Mouse (Mus musculus) MEL (cell line): ENCODE results near the gene Ntrk3.

Source experiments
- CHD2 ChIP-seq: IDR thresholded peaks from 2 replicates; pipeline ENCODE4 v1.6.1; 2011; ENCODE audit warnings: low read length, improper control_type of control experiment
- CTCF ChIP-seq, 3 experiments: IDR thresholded peaks in 2 of 3; conservative IDR thresholded peaks in 1 of 3; 2 replicates each; pipeline ENCODE4 v1.5.1; 2011 to 2012; ENCODE audit warnings: low read length in 3 of 3, low read depth in 2 of 3, mild to moderate bottlenecking in 2 of 3, improper control_type of control experiment in 1 of 3, inconsistent platforms in 1 of 3, mixed read lengths in 1 of 3, moderate library complexity in 1 of 3; ENCODE audit not compliant: control insufficient read depth in 1 of 3, insufficient read depth in 1 of 3, poor library complexity in 1 of 3, severe bottlenecking in 1 of 3
- EP300 ChIP-seq, 2 experiments: IDR thresholded peaks; 2 replicates each; pipeline ENCODE4 v1.6.1; 2011; ENCODE audit warnings: improper control_type of control experiment in 2 of 2, low read length in 2 of 2, low read depth in 1 of 2, mild to moderate bottlenecking in 1 of 2
- GABPA ChIP-seq: IDR thresholded peaks from 2 replicates; pipeline ENCODE4 v1.6.1; 2012; ENCODE audit warnings: low read depth, mild to moderate bottlenecking, inconsistent platforms, low read length, improper control_type of control experiment, moderate library complexity
- HCFC1 ChIP-seq: IDR thresholded peaks from 2 replicates; pipeline ENCODE4 v1.6.1; 2012; ENCODE audit warnings: low read depth, mild to moderate bottlenecking, inconsistent platforms, low read length, improper control_type of control experiment, moderate library complexity
- JUND ChIP-seq: IDR thresholded peaks from 2 replicates; pipeline ENCODE4 v1.6.1; 2011; ENCODE audit warnings: low read depth, mild to moderate bottlenecking, improper control_type of control experiment, low read length
- NRF1 ChIP-seq: IDR thresholded peaks from 2 replicates; pipeline ENCODE4 v1.6.1; 2014; ENCODE audit warnings: low read depth, mild to moderate bottlenecking, inconsistent platforms, low read length, improper control_type of control experiment, moderate library complexity; ENCODE audit not compliant: poor library complexity, insufficient read depth, severe bottlenecking
- POLR2A ChIP-seq, 2 experiments: IDR thresholded peaks; 2 replicates each; pipeline ENCODE4 v1.6.1; 2011 to 2012; ENCODE audit warnings: low read length in 2 of 2, mild to moderate bottlenecking in 2 of 2, control low read depth in 1 of 2, improper control_type of control experiment in 1 of 2, low read depth in 1 of 2, moderate library complexity in 1 of 2; ENCODE audit not compliant: control insufficient read depth in 1 of 2, insufficient read depth in 1 of 2, poor library complexity in 1 of 2
- RAD21 ChIP-seq: IDR thresholded peaks from 2 replicates; pipeline ENCODE4 v1.6.1; 2011; ENCODE audit warnings: mild to moderate bottlenecking, low read depth, low read length, improper control_type of control experiment
- ZC3H11A ChIP-seq: IDR thresholded peaks from 2 replicates; pipeline ENCODE4 v1.6.1; 2012; ENCODE audit warnings: low read depth, mild to moderate bottlenecking, inconsistent platforms, low read length, improper control_type of control experiment

- TF ChIP-seq ZC3H11A: no peak
- no peak for TF ChIP-seq POLR2A (IDR thresholded peaks at IDR 0.05; ENCODE audit: control insufficient read depth in 1 of 2, insufficient read depth in 1 of 2, low read depth in 1 of 2, low read length in 2 of 2, poor library complexity in 1 of 2)
- TF ChIP-seq GABPA: no peak
- no peak for TF ChIP-seq EP300 (IDR thresholded peaks at IDR 0.05; ENCODE audit: low read depth in 1 of 2, low read length in 2 of 2)
- no peak for TF ChIP-seq NRF1
- no peak for TF ChIP-seq HCFC1
- TF ChIP-seq CTCF (IDR thresholded peaks at IDR 0.05 in 2 of 3, conservative IDR thresholded peaks at IDR 0.05 in 1 of 3; ENCODE audit: control insufficient read depth in 1 of 3, insufficient read depth in 1 of 3, low read depth in 2 of 3, low read length in 3 of 3, poor library complexity in 1 of 3, severe bottlenecking in 1 of 3): no peak
- no peak for TF ChIP-seq CHD2
- TF ChIP-seq JUND: no peak
- TF ChIP-seq RAD21: no peak
Observed at GRCm38 (mm10) chr7:78478881-78479280, 258.9 kb downstream of the Ntrk3 start.
